Mouse (Mus musculus) heart, adult 11 months (tissue): ENCODE measurements around the gene Lrp4.

Source experiments
- DNase-seq: peaks from one replicate; pipeline ENCODE4 v3.0.0; 2022

The Lrp4 gene

GRCm38 (mm10) chr2:91453231-91454075, 3.9 kb upstream of the Lrp4 start:
- DNase-seq, result peak; percentile 13

GRCm38 (mm10) chr2:91454434-91454833, 2.9 kb upstream of the Lrp4 start:
- DNase-seq, result peak; percentile 43

- DNase-seq, result peak; percentile 90
These were observed 1.5 kb upstream of the Lrp4 start for GRCm38 (mm10) chr2:91455826-91456225.

GRCm38 (mm10) chr2:91456491-91457100, 715 bp upstream of the Lrp4 start:
- DNase-seq, result peak; percentile 59

- no peak for DNase-seq
These were observed 443 bp downstream of the Lrp4 start for GRCm38 (mm10) chr2:91457656-91458251.

- DNase-seq, result peak; percentile 97
These were observed 951 bp downstream of the Lrp4 start for GRCm38 (mm10) chr2:91458252-91458672.

- DNase-seq, result peak; percentile 95
These were observed 1.5 kb downstream of the Lrp4 start for GRCm38 (mm10) chr2:91458673-91459391.

- DNase-seq, result peak; percentile 87
These were observed 2.8 kb downstream of the Lrp4 start for GRCm38 (mm10) chr2:91460076-91460475.

GRCm38 (mm10) chr2:91460771-91461170, 3.5 kb downstream of the Lrp4 start:
- DNase-seq, result peak; percentile 86

GRCm38 (mm10) chr2:91461341-91461740, 4.0 kb downstream of the Lrp4 start:
- peak; percentile 94 for DNase-seq

- peak; percentile 30 for DNase-seq
These were observed 4.9 kb downstream of the Lrp4 start for GRCm38 (mm10) chr2:91462196-91462595.

- DNase-seq, result peak; percentile 86
These were observed 5.4 kb downstream of the Lrp4 start for GRCm38 (mm10) chr2:91462681-91463080.

- no peak for DNase-seq
These were observed 8.6 kb downstream of the Lrp4 start for GRCm38 (mm10) chr2:91465934-91466333.

GRCm38 (mm10) chr2:91467613-91468012, 10.3 kb downstream of the Lrp4 start:
- no peak for DNase-seq

GRCm38 (mm10) chr2:91470055-91470647, 12.8 kb downstream of the Lrp4 start:
- DNase-seq, result no peak

- no peak for DNase-seq
These were observed 17.0 kb downstream of the Lrp4 start for GRCm38 (mm10) chr2:91474358-91474757.

- peak; percentile 96 for DNase-seq
These were observed 18.5 kb downstream of the Lrp4 start for GRCm38 (mm10) chr2:91475791-91476190.

GRCm38 (mm10) chr2:91476251-91476661, 18.9 kb downstream of the Lrp4 start:
- DNase-seq, result peak; percentile 98

GRCm38 (mm10) chr2:91476841-91477240, 19.5 kb downstream of the Lrp4 start:
- peak; percentile 92 for DNase-seq

- peak; percentile 86 for DNase-seq
These were observed 23.1 kb downstream of the Lrp4 start for GRCm38 (mm10) chr2:91480399-91480801.

- DNase-seq, result peak; percentile 86
These were observed 23.6 kb downstream of the Lrp4 start for GRCm38 (mm10) chr2:91480805-91481514.

GRCm38 (mm10) chr2:91484698-91485097, 27.4 kb downstream of the Lrp4 start:
- DNase-seq, result no peak
